Mouse (Mus musculus) adrenal gland, postnatal 25 days (tissue): Measurements from ENCODE around the gene Zbtb7a. TPM values are rescaled to one million over a fixed set of nuclear protein-coding genes. Genes with fewer than 3 reads are reported as not detected.

Source experiments
- DNase-seq: peaks from one replicate; pipeline ENCODE4 v3.0.0; 2021; ENCODE audit warnings: mixed read lengths
- microRNA-seq, 2 experiments: library from miRNA; unstranded; fragments of <30 nt; microRNA quantifications; one replicate each; pipeline ENCODE4 v1.2.0; 2021
- total RNA-seq: library from RNA; stranded (reverse); gene quantifications from 2 replicates; pipeline ENCODE4 v1.2.3, GENCODE M21; 2021

The Zbtb7a gene
- total RNA-seq, 1 experiment from 2014 or later: 96.8 TPM

DNA sequence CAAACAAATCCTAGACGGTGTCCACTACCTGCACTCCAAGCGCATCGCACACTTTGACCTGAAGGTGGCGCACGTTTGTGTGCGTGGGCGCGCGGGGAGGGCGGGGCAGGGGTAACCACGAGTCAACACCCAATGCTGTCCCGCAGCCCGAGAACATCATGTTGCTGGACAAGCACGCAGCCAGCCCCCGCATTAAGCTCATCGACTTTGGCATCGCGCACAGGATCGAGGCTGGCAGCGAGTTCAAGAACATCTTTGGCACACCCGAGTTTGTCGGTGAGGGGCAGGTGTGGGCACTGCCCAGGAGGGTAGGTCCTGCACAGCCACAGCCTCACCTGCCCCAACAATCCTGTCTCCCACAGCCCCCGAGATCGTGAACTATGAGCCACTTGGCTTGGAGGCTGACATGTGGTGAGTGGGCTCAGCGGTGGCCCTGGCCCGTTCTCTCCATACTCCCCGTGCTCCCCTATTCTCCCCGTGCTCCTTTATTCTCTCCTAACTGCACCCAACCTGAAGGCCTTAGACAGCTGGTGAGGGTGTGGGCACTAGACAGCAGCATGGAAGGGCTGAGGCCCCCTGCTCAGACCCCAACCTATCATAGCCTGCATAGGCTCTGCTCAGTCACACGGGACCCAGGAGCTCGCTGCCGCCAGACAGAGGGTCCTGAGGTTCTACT, 55.4 kb downstream of the Zbtb7a start:
- no peak for DNase-seq

DNA sequence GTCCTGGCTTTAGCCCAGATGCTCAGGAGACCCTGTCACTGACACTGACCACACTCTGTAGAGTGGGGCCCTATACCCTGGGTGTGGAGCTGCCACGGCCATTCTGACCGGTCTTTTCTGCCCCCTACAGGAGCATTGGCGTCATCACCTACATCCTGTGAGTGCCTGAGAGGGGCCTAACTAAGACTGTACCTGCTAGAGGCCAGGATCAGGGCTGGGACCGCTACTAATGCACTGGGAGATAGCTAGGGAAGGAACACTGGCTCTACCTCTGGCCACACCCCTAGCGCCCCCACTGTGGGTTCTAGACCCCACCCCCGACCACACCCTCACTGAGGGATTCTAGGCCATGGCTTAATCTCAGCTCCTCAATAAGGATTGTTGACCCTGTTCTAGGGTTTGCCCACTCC, 55.9 kb downstream of the Zbtb7a start:
- DNase-seq: no peak

DNA sequence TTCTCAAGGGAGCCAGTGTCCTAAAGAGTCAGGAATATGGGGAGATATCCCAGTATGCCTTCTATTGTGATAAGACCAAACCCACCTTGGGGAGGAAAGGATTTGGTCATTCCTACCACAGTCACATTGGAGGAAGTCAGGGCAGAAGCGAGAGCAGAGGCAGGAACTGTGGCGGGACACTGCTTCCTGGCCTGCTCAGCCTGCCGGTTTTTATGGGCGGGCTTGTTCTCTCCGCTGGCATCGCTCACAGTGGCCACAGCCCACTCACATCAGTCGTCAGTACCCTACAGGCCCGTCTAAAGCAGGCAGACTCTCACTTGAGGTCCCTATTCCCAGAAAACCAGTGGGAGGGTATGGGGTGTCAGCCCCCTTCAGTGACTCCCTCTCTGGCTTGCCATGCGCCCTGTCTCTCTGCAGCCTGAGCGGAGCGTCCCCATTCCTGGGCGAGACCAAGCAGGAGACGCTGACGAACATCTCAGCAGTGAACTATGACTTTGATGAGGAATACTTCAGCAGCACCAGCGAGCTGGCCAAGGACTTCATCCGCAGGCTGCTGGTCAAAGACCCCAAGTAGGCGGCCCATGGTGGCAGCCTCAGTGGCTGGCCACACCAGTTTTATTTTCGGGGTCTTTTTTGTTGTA, 56.4 kb downstream of the Zbtb7a start:
- no peak for DNase-seq

DNA sequence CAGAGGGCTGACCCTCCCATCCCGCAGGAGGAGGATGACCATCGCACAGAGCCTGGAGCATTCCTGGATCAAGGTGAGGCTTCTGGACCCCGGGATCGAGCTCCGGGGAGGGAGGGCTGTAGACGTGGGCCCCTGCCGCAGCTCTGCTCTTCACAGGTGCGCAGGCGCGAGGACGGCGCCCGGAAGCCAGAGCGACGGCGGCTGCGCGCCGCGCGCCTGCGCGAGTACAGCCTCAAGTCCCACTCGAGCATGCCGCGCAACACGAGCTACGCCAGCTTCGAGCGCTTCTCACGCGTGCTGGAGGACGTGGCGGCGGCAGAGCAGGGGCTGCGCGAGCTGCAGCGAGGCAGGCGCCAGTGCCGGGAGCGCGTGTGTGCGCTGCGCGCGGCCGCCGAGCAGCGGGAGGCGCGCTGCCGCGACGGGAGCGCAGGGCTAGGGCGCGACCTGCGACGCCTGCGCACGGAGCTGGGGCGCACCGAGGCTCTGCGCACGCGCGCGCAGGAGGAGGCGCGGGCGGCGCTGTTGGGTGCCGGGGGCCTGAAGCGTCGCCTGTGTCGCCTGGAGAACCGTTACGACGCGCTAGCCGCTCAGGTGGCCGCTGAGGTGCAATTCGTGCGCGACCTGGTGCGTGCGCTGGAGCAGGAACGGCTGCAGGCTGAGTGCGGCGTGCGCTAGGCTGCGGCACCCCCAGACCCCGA, 57.4 kb downstream of the Zbtb7a start:
- peak; percentile 83 for DNase-seq

DNA sequence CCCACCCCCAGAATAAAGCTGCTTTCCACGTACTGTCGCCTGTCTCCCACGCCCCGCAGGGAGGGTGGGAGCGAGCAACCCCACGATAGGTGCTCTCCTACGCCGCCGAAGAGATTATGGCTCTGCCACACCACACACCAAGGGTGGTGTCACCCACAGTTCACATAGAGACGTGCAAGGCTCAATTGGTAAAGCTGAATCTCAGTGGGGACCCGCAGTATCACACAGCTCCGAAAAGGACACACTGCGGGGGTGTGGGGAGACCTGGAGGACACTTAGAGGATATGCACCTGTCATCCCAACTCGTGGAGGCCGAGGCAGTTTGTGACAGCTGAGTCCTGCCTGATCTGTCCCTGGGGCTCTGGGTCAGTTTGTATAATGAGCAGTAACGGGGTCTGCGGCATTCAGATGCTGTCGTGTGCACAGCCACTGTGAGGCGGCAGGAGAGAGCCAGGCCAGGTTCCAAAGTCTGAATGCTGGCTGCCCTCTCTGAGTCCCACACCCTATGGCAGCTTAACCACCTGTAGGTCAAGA, 58.0 kb downstream of the Zbtb7a start:
- DNase-seq: no peak

DNA sequence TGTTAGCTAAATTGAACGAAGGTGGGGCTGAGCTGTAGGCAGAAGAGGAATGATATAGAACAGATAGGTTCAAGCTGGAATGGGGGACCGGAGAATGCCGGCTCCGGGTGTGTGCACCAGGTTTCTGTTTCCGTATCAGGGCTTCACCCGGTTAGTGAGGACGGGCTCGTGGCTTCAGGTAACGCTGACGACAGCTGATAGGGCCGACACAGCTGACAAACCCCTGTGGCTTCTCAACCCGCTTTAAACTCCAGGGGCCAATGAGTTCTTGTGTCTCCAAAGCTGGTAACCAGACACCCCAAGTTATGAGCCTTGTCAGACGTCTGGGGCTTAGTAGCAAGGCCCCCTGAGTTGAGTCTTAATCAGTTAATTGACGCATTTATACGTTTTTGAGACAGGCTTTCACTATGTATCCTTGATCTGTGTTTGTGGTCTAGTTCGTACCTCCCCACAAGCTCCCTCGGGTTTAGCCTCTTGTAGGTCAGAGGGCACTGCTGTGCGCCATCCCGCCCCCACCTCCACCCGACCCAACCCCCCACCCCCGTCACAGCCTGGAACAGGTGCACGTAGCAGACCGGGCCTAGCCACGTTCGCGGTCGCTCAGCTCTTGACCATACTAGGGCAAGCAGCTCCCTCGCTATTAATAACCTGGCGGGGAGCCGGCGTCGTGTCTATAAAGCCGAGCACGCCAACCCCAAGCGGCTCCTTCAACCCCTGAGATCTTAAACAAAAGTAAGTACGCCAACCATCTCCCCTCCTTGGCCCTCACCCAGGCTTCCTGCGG, 59.2 kb downstream of the Zbtb7a start:
- no peak for DNase-seq

DNA sequence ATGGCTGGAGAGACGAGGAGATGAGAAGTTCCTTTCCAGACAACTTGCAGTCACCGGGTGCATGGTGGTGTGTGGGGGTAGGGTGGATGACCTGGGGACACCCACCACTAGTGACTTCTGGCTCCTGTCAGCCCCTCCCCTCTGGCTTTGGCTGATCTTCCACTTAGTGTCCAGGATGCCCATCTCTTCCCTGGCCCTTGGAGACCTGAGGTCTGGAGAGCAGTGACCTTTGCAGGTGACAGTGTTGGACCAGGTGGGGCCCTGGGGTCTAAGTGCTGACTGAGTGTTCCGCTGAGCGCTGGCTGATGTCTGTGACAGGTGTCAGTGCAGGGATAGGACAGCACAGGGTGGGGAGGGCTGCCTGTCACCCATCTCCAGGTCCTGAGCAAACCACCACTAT, 60.3 kb downstream of the Zbtb7a start:
- DNase-seq: no peak

DNA sequence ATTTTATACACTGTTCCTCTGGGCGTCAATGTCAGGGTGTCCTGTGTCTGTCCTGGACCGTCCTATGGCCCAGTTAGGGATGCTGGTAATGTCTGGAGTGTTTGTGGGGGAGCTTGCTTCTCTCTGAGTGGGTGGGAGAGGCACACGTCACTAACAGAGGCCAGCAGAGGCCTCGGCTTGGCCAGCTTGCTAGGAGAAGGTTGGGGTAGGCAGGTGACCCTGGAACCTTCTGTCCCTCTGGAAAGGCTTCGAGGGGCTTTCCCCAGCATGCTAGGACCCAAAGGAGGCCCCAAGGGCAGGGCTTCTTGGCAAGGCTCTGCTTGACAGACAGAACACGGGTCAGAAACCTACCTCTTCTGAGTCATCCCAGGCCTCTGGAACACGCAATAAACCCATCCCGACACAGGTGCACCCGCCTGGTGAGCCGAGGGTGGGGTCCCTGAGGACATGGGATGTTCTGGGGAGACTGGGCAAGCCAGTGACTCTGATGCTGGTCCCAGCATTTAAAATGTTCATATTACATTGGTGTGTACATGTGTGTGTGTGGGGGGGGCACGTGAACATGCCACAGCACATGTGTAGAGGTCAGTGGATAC, 61.5 kb downstream of the Zbtb7a start:
- DNase-seq: no peak

DNA sequence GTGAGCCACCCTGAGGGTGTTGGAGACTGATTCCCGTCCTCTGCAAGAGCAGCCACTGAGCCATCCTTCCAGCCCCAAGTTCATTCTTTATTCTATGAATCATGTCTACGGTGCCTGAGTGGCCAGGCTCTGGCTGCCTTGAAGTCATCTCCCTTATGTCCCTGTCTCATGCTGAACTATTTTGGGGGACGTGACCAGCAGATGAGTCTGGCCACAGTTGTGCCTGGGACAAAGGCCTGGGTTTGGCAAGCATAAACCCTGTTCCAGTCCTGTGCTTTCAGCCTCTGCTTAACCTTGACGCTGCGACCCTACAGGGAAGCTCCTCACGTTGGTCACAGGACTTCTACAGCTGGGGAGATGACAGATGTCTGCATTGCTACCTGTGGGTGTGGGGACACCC, 62.3 kb downstream of the Zbtb7a start:
- DNase-seq: no peak

DNA sequence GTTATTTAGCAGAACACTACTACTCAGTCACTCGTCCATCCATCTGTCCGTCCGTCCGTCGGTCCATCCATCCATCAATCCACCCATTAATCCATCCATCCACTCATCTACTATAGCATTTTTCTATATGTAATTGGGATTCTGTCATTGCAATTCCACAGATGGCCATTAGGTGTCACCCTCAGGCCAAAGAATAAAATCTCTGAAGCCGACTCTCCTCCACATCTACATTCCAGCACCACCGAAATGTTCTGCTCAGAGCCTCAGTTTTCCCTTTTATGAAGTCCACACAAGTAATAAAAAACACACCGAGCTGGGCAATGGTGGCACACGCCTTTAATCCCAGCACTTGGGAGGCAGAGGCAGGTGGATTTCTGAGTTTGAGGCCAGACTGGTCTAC, 63.2 kb downstream of the Zbtb7a start:
- DNase-seq: no peak

DNA sequence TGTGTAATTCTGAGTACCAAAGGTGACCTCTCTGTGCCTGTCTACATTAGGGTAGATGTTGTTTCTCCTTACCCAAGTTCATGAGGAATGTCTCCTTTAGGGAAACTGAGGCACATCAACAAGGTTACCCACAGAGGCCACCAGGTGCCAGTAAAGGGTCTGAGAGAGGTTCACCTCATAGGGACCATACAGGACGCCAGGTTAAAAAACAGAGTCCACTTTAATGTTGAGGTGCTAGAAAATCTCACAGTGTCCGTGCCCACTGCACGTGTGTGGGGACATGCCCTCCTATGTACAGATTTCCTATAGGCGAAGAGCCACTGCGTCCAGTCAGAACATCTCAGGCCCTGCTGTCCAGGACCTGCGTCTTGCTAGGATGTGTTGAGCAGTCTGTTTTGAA, 64.0 kb downstream of the Zbtb7a start:
- DNase-seq: no peak

DNA sequence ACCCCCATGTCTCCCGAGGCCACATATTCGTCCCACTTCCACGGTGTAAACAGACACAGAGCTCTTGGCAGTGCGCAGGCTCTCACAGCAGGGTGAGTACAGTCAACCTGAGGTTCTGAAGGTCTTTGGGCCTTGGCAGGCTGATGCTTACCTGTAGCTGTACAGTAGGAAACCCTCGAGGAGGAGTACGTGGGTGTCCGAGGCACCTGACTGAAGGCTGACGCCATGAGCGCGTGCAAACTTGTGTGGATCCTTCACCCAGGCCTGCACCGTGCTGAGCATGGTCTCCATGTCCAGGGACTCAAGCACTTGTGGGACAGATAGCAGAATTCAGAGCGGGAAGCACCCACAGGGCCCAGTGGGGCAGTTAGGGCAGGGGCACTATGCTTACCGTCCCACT, 65.1 kb downstream of the Zbtb7a start:
- no peak for DNase-seq

DNA sequence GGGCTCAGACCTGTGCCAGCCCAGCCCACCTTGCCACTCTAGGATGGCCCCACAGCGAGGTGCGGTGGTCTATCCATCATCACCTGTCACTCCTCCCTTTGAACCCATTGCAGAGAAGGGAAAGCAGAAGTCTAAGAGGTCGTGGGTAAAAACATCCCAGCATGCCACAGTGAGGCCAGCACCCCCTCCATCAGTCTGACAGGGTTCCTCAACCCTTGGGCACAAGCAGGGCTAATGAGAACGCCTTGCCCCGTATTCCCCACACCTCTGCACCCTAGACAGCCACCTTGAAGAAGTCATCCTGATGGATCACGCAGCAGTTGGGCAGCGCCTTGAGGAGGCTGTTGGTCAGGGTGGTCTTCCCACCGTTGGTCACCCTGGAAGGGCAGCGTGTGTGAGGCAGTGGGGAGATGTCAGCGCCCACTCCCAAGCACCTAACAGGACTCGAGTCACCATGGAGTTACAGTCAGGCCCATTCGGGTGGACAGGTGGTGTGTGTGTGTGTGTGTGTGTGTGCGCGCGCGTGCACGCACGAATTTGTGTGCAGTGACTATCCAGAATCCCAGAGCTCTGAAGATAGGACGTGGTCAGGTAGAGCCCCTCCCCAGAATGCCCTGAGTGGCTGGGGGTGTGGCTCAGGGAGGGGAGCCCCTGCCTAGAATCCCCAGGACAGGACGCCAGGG, 65.7 kb downstream of the Zbtb7a start:
- no peak for DNase-seq

DNA sequence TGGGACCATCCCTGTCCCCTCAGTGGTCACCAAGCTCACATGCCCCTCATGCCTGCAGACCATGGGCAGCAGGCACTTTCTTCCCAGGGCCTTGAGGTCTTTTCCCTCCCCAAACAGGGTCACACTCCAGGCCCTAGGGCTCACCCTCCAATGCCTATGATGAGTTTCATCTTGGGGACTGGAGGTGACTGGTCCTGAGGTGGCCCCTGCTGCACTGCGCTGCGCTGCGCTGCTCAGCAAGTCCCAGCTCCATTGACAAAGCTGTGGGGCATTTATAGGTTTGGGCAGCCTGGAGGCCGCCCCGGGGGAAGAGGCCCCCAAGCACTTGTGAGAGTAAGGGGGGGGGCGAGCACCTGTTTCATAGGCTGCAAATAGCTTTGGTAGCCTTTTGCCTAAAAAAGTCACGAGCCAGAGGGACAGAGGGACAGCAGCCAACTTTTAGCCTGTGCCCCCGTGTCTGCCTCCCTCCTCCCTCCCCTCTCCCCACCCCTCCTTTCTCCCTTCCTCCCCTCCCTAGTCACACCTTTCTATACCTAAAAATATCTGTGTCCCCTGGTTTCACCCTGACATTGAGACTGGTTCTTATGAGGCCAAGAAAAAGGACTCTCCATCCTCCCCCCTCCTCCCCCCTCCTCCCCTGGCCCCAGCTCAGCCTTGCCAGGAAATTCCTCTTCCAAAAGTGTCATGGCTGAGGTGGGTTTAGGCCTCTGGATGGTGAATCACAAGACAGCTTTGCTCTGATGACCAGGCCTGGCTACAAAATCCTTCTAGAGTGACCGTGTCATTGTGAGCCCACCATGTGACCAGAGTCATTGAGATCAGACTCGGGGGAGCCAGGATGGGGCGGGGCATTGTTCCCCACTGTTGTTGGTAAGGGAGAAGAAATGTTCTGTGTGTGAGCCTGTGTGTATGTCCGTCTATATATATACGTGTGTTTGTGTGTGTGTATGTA, 67.1 kb downstream of the Zbtb7a start, which contains the start of gene Nmrk2:
TSS of gene Nmrk2 (minus strand) at position 245 of the 952 bp plus-strand sequence.
- no peak for DNase-seq

Small RNA genes within 50 kb of the gene (microRNA-seq; reads per million reads assigned to microRNA genes)
- gene Mir5615-1 (0 reads per million in 2 experiments), gene Mir5615-2 (0 reads per million in 2 experiments)

Other genes starting within 250 kb of the Zbtb7a start
- 188 and 208 TPM in 2 replicates for gene Timm13, start 234.3 kb upstream of the Zbtb7a start, total RNA-seq
- 14.4 and 15.2 TPM in 2 replicates for gene Lmnb2, start 217.0 kb upstream of the Zbtb7a start, total RNA-seq
- 15.3 and 15.4 TPM in 2 replicates for gene Gadd45b, start 205.1 kb upstream of the Zbtb7a start, total RNA-seq
- 4.5 and 7.8 TPM in 2 replicates for gene Gng7, start 120.3 kb upstream of the Zbtb7a start, total RNA-seq
- gene Diras1, start 109.6 kb upstream of the Zbtb7a start, total RNA-seq: 1.9 and 2.9 TPM in 2 replicates
- gene Slc39a3, start 97.8 kb upstream of the Zbtb7a start, total RNA-seq: 45.1 and 80.7 TPM in 2 replicates
- gene Sgta, start 75.0 kb upstream of the Zbtb7a start, total RNA-seq: 198 and 223 TPM in 2 replicates
- gene Thop1, start 65.2 kb upstream of the Zbtb7a start, total RNA-seq: 54.3 and 80.2 TPM in 2 replicates
- gene Creb3l3, start 36.3 kb upstream of the Zbtb7a start, total RNA-seq: 1.6 and 2.7 TPM in 2 replicates
- gene Map2k2, start 29.3 kb upstream of the Zbtb7a start, total RNA-seq: 182 and 184 TPM in 2 replicates
- gene Pias4, start 32.7 kb downstream of the Zbtb7a start, total RNA-seq: 33.1 and 36.9 TPM in 2 replicates
- gene Eef2, start 41.4 kb downstream of the Zbtb7a start, total RNA-seq: 1,495 and 1,572 TPM in 2 replicates
- gene Dapk3, start 47.8 kb downstream of the Zbtb7a start, total RNA-seq: 70.8 and 76.5 TPM in 2 replicates
- gene 4930442H23Rik, start 48.6 kb downstream of the Zbtb7a start, total RNA-seq: not detected in 2 replicates
- gene Nmrk2, start 66.8 kb downstream of the Zbtb7a start, total RNA-seq: not detected in 2 replicates
- 1.0 and 2.8 TPM in 2 replicates for gene Atcay, start 95.6 kb downstream of the Zbtb7a start, total RNA-seq
- 14.0 and 22.3 TPM in 2 replicates for gene Zfr2, start 97.9 kb downstream of the Zbtb7a start, total RNA-seq
- gene Matk, start 117.7 kb downstream of the Zbtb7a start, total RNA-seq: 0.82 and 1.4 TPM in 2 replicates
- gene Mrpl54, start 131.7 kb downstream of the Zbtb7a start, total RNA-seq: 116 and 128 TPM in 2 replicates
- 70.4 and 110 TPM in 2 replicates for gene Apba3, start 131.7 kb downstream of the Zbtb7a start, total RNA-seq
- gene Tjp3, start 156.4 kb downstream of the Zbtb7a start, total RNA-seq: 0.18 TPM in 1 of 2 replicates, not detected in the other
- gene Pip5k1c, start 157.7 kb downstream of the Zbtb7a start, total RNA-seq: 44.6 and 51.8 TPM in 2 replicates
- gene Cactin, start 185.9 kb downstream of the Zbtb7a start, total RNA-seq: 44.0 and 45.7 TPM in 2 replicates
- gene Tbxa2r, start 193.5 kb downstream of the Zbtb7a start, total RNA-seq: 65.7 and 69.5 TPM in 2 replicates
- 4.5 and 4.7 TPM in 2 replicates for gene Gipc3, start 208.0 kb downstream of the Zbtb7a start, total RNA-seq
- 102 and 111 TPM in 2 replicates for gene Hmg20b, start 215.3 kb downstream of the Zbtb7a start, total RNA-seq
- 14.3 and 21.6 TPM in 2 replicates for gene Mfsd12, start 222.3 kb downstream of the Zbtb7a start, total RNA-seq
- gene 4930404N11Rik, start 230.6 kb downstream of the Zbtb7a start, total RNA-seq: 1.4 and 2.4 TPM in 2 replicates
- 49.3 and 51.6 TPM in 2 replicates for gene Fzr1, start 243.3 kb downstream of the Zbtb7a start, total RNA-seq
- 48.4 and 52.7 TPM in 2 replicates for gene Dohh, start 249.2 kb downstream of the Zbtb7a start, total RNA-seq
- 1.7 TPM in 2 replicates for gene Gm48551, start 249.2 kb downstream of the Zbtb7a start, total RNA-seq